Mouse (Mus musculus): ENCODE measurements at regions not wholly inside any gene's neighbourhood (a gene's known extent, or its start where the extent isn't known, plus 50 kb on each side); places are given as distances from the start of the nearest gene placed in this dataset.
"Not testable (repeated sequence)": the region's sequence is repeated elsewhere in the genome, so short reads cannot be mapped to it uniquely, and the experiment has no call there.

DNA sequence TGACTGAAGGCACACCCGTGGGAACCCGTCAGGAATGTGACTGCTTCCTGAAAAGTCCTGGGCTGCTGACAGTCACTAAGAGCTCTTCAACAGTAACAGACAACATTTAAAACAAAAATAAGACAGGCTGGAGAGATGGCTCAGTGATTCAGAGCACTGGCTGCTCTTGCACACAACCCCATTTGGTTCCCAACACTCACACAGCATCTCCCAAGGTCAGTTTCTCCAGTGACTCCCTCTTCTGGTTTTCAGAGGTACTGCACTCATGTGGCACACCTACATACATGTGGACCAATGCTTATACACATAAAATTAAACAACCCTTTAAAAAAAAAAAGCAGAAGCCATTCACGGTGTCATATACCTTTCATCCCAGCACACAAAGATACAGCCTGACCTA is 305.8 kb upstream of the Asap2 start:
- H3K27ac ChIP-seq (replicated peaks); H3K27me3 ChIP-seq (replicated peaks; ENCODE audit: low read depth, poor library complexity, severe bottlenecking); DNase-seq (ENCODE audit: low spot score); H3K36me3 ChIP-seq (replicated peaks); H3K4me3 ChIP-seq; H3K4me1 ChIP-seq: not testable (repeated sequence)
- WGBS, result 91% methylated on average over 3 of the region's 3 CpGs
- peaks cover 79% of the 10 kb centered on the region for H3K9me3 ChIP-seq

DNA sequence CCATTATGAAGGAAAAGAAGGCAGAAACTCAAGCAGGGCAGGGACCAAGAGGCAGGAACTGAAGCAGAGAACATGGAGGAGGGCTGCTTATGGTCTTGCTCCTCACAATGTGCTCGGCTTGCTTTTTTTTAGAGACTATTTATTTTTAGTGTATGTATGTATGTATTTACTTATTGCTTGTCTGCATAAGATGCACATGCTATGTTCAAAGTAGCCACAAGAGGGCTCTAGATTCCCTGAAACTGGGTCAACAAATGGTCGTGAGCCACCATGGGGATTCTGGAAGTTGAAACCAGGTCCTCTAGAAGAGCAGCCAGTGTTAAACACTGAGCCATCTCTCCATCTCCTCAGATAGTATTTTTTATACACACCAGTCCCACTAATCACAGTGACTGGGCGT is 293.0 kb upstream of the Asap2 start:
- not testable (repeated sequence) for H3K4me3 ChIP-seq; DNase-seq (ENCODE audit: low spot score); H3K27ac ChIP-seq (replicated peaks); H3K36me3 ChIP-seq (replicated peaks); H3K27me3 ChIP-seq (replicated peaks; ENCODE audit: low read depth, poor library complexity, severe bottlenecking); H3K4me1 ChIP-seq
- 72% methylated on average over 3 of the region's 3 CpGs for WGBS
- peaks cover 24% of the 10 kb centered on the region for H3K9me3 ChIP-seq

Measured in embryonic facial prominence, embryonic 10.5 days (tissue).